Mouse (Mus musculus): Measurements from ENCODE around the gene Hoxb3. TPM values are rescaled to one million over a fixed set of nuclear protein-coding genes. Genes with fewer than 3 reads are reported as not detected.

Hoxb3 gene
- total and polyA plus RNA-seq, 3 experiments, result not detected

- no peaks in the 10 kb centered on the region for H3K36me3 ChIP-seq (ENCODE audit: control insufficient read depth in 1 of 2, insufficient read depth in 2 of 2, low read length in 2 of 2)
- H3K27ac ChIP-seq (ENCODE audit: control insufficient read depth, low read depth, low read length), result no peak overlapping the region
- peaks cover 13 to 20% of the 10 kb centered on the region in 2 experiments for H3K27me3 ChIP-seq (ENCODE audit: control insufficient read depth in 1 of 2, insufficient read depth in 2 of 2, low read length in 2 of 2)
- TF ChIP-seq POLR2A (IDR thresholded peaks at IDR 0.05; ENCODE audit: control insufficient read depth in 1 of 2, insufficient read depth in 1 of 2, low read depth in 1 of 2, low read length in 2 of 2, poor library complexity in 1 of 2) (no peak), POLR2AphosphoS5 (IDR thresholded peaks at IDR 0.05; ENCODE audit: borderline replicate concordance, low read depth, low read length) (no peak), USF2 (IDR thresholded peaks at IDR 0.05; ENCODE audit: borderline replicate concordance in 1 of 2, insufficient read depth in 1 of 2, low read depth in 1 of 2, low read length in 2 of 2) (no peak), KAT2A (conservative IDR thresholded peaks at IDR 0.05; ENCODE audit: low read depth, low read length) (no peak), ELF1 (IDR thresholded peaks at IDR 0.05; ENCODE audit: low read depth, low read length) (no peak), HCFC1 (IDR thresholded peaks at IDR 0.05; ENCODE audit: low read depth, low read length) (no peak), RAD21 (IDR thresholded peaks at IDR 0.05; ENCODE audit: low read depth, low read length) (no peak), USF1 (IDR thresholded peaks at IDR 0.05; ENCODE audit: low read depth, low read length) (no peak), CTCF (IDR thresholded peaks at IDR 0.05 in 2 of 3, conservative IDR thresholded peaks at IDR 0.05 in 1 of 3; ENCODE audit: control insufficient read depth in 1 of 3, insufficient read depth in 1 of 3, low read depth in 2 of 3, low read length in 3 of 3, poor library complexity in 1 of 3, severe bottlenecking in 1 of 3) (no peak), MXI1 (IDR thresholded peaks at IDR 0.05; ENCODE audit: low read depth, low read length) (no peak), CHD1 (IDR thresholded peaks at IDR 0.05; ENCODE audit: low read depth, low read length) (no peak), POLR2AphosphoS2 (IDR thresholded peaks at IDR 0.05; ENCODE audit: low read length) (no peak), MAZ (IDR thresholded peaks at IDR 0.05; ENCODE audit: low read depth, low read length) (no peak)
- no peak for DNase-seq (ENCODE audit: low read depth, low spot score)
- H3K79me2 ChIP-seq (ENCODE audit: control insufficient read depth, insufficient read depth, low read length, poor library complexity), result no peaks in the 10 kb centered on the region
- no peak overlapping the region for H3K9ac ChIP-seq (ENCODE audit: control insufficient read depth, low read depth, low read length, poor library complexity, severe bottlenecking)
- H3K4me3 ChIP-seq (ENCODE audit: control insufficient read depth in 1 of 2, insufficient read depth in 1 of 2, low read depth in 2 of 2, low read length in 2 of 2), result no peak overlapping the region
- H3K4me1 ChIP-seq (ENCODE audit: control insufficient read depth in 1 of 2, insufficient read depth in 2 of 2, low read length in 2 of 2), result 0 out of 4 replicates have a peak, but pooled peaks cover 0 to 4% of the 10 kb centered on the region in 2 experiments
- no peaks in the 10 kb centered on the region for H3K9me3 ChIP-seq (replicated peaks; ENCODE audit: insufficient read depth, low read length)
These were observed 26.1 kb upstream of the Hoxb3 start for GRCm38 (mm10) chr11:96296997-96297396.

DNA sequence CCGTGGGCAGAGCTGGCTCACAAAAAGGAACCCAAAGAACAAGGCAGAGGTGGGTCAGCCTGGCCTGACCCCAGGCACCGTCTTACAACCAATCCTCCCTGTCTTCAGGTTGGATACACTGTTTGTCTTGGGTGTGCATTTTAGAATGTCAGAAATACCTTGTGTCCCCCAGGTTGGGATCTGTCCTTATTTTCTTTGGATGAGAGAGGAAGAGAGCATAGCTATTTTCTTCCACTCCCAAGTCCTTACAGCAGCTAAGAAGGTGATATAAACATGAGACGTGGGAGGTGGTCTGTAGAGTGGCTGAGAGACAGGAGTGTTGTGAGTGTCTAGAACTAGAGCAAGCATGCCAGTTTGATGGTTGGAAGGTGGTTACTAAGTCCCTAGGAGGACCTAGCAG lies 25.7 kb upstream of the Hoxb3 start:
- no peak overlapping the region for H3K4me3 ChIP-seq (ENCODE audit: control insufficient read depth in 1 of 2, insufficient read depth in 1 of 2, low read depth in 2 of 2, low read length in 2 of 2)
- no peak overlapping the region for H3K27ac ChIP-seq (ENCODE audit: control insufficient read depth, low read depth, low read length)
- H3K9ac ChIP-seq (ENCODE audit: control insufficient read depth, low read depth, low read length, poor library complexity, severe bottlenecking), result no peak overlapping the region
- no peak for DNase-seq (ENCODE audit: low read depth, low spot score)
- H3K27me3 ChIP-seq (ENCODE audit: control insufficient read depth in 1 of 2, insufficient read depth in 2 of 2, low read length in 2 of 2), result peaks cover 13 to 20% of the 10 kb centered on the region in 2 experiments
- H3K9me3 ChIP-seq (replicated peaks; ENCODE audit: insufficient read depth, low read length), result no peaks in the 10 kb centered on the region
- TF ChIP-seq POLR2A (IDR thresholded peaks at IDR 0.05; ENCODE audit: control insufficient read depth in 1 of 2, insufficient read depth in 1 of 2, low read depth in 1 of 2, low read length in 2 of 2, poor library complexity in 1 of 2) (no peak), HCFC1 (IDR thresholded peaks at IDR 0.05; ENCODE audit: low read depth, low read length) (no peak), POLR2AphosphoS5 (IDR thresholded peaks at IDR 0.05; ENCODE audit: borderline replicate concordance, low read depth, low read length) (no peak), JUND (IDR thresholded peaks at IDR 0.05; ENCODE audit: low read depth, low read length) (no peak), NELFE (IDR thresholded peaks at IDR 0.05; ENCODE audit: low read depth, low read length) (no peak), ZC3H11A (IDR thresholded peaks at IDR 0.05; ENCODE audit: low read depth, low read length) (no peak), CHD1 (IDR thresholded peaks at IDR 0.05; ENCODE audit: low read depth, low read length) (no peak), RAD21 (IDR thresholded peaks at IDR 0.05; ENCODE audit: low read depth, low read length) (no peak), MYB (IDR thresholded peaks at IDR 0.05; ENCODE audit: low read depth, low read length) (no peak)
- no peaks in the 10 kb centered on the region for H3K79me2 ChIP-seq (ENCODE audit: control insufficient read depth, insufficient read depth, low read length, poor library complexity)
- 0 out of 4 replicates have a peak, but pooled peaks cover 0 to 4% of the 10 kb centered on the region in 2 experiments for H3K4me1 ChIP-seq (ENCODE audit: control insufficient read depth in 1 of 2, insufficient read depth in 2 of 2, low read length in 2 of 2)
- H3K36me3 ChIP-seq (ENCODE audit: control insufficient read depth in 1 of 2, insufficient read depth in 2 of 2, low read length in 2 of 2), result no peaks in the 10 kb centered on the region
